Mouse (Mus musculus): ENCODE measurements at regions not wholly inside any gene's neighbourhood (a gene's known extent, or its start where the extent isn't known, plus 50 kb on each side); places are given as distances from the start of the nearest gene placed in this dataset.

DNA sequence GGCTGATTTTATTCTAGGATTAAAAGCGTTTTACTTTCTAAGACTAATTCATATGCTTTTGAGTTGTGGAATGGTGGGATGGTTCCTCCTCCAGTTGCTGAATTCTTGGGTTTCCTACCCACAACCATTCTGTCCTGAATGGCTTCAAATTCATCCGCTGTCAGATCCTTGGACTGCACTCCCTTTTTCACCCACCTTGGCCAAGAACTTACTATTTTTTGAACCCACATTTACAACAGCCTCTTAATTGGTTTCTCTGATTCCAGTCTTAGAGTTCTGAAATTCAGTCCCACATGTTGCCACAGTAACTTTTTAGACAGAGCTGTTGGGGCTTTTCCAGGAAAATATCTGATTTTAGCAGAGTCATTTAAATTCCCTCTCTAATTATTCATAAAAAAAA is 177.0 kb upstream of the Hs3st4 start:
- H3K27ac ChIP-seq (ENCODE audit: insufficient read depth, low read length), result no peak overlapping the region
- no peak overlapping the region for H3K9ac ChIP-seq (ENCODE audit: low read depth, poor library complexity, severe bottlenecking)
- H3K27me3 ChIP-seq (ENCODE audit: control insufficient read depth, insufficient read depth, low read length, poor library complexity, severe bottlenecking), result no peaks in the 10 kb centered on the region
- no peaks in the 10 kb centered on the region for H3K4me1 ChIP-seq (ENCODE audit: control insufficient read depth, insufficient read depth, low read length)
- no peak for TF ChIP-seq CTCF (IDR thresholded peaks at IDR 0.05; ENCODE audit: low read depth, low read length)
- no peak for TF ChIP-seq POLR2A (IDR thresholded peaks at IDR 0.05; ENCODE audit: insufficient read depth, low read length)
- no peaks in the 10 kb centered on the region for H3K9me3 ChIP-seq (replicated peaks; ENCODE audit: control insufficient read depth, insufficient read depth, low read length, poor library complexity, severe bottlenecking)
- no peak overlapping the region for H3K4me3 ChIP-seq (ENCODE audit: low read depth, low read length)
- H3K36me3 ChIP-seq (ENCODE audit: control insufficient read depth, insufficient read depth, low read length, poor library complexity, severe bottlenecking), result no peaks in the 10 kb centered on the region

GRCm38 (mm10) chr7:123823976-123824375 is 158.7 kb upstream of the Hs3st4 start:
- Histone ChIP-seq H3K36me3 (ENCODE audit: control insufficient read depth, insufficient read depth, low read length, poor library complexity, severe bottlenecking) (no peaks in the 10 kb centered on the region), H3K9ac (ENCODE audit: low read depth, poor library complexity, severe bottlenecking) (no peak overlapping the region), H3K27ac (ENCODE audit: insufficient read depth, low read length) (no peak overlapping the region), H3K9me3 (replicated peaks; ENCODE audit: control insufficient read depth, insufficient read depth, low read length, poor library complexity, severe bottlenecking) (no peaks in the 10 kb centered on the region), H3K4me1 (ENCODE audit: control insufficient read depth, insufficient read depth, low read length) (no peaks in the 10 kb centered on the region), H3K4me3 (ENCODE audit: low read depth, low read length) (no peak overlapping the region), H3K27me3 (ENCODE audit: control insufficient read depth, insufficient read depth, low read length, poor library complexity, severe bottlenecking) (no peaks in the 10 kb centered on the region; the same call in 1 of the 2 replicates)
- TF ChIP-seq POLR2A (IDR thresholded peaks at IDR 0.05; ENCODE audit: insufficient read depth, low read length), result no peak
- no peak for TF ChIP-seq CTCF (IDR thresholded peaks at IDR 0.05; ENCODE audit: low read depth, low read length)
- no peak for TF ChIP-seq EP300 (IDR thresholded peaks at IDR 0.05; ENCODE audit: insufficient read depth, low read depth, low read length)

DNA sequence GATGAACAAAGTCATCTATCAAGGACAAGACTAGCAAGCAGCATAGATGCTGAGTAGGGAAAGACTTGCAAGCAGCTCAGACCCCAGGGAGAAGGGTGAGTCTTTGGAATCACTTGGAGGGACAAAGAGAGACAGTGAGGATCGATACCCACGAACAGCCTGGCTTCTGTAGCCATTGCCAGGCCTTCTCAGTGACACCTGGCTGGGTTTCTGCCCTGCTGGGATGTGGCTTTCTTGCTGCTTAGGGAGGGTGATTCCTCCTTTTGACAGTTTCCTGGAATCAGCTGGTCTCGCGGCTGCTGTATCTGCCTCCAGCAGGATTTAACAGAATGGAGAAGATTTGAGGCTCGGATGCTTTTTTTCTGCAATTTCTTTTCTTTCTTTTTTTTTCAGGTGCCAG is 156.3 kb upstream of the Hs3st4 start:
- H3K27ac ChIP-seq (ENCODE audit: insufficient read depth, low read length), result no peak overlapping the region
- H3K9me3 ChIP-seq (replicated peaks; ENCODE audit: control insufficient read depth, insufficient read depth, low read length, poor library complexity, severe bottlenecking), result no peaks in the 10 kb centered on the region
- no peak overlapping the region for H3K4me3 ChIP-seq (ENCODE audit: low read depth, low read length)
- no peak overlapping the region for H3K9ac ChIP-seq (ENCODE audit: low read depth, poor library complexity, severe bottlenecking)
- no peak for TF ChIP-seq POLR2A (IDR thresholded peaks at IDR 0.05; ENCODE audit: insufficient read depth, low read length)
- TF ChIP-seq CTCF (IDR thresholded peaks at IDR 0.05; ENCODE audit: low read depth, low read length), result no peak
- no peak for TF ChIP-seq EP300 (IDR thresholded peaks at IDR 0.05; ENCODE audit: insufficient read depth, low read depth, low read length)
- H3K36me3 ChIP-seq (ENCODE audit: control insufficient read depth, insufficient read depth, low read length, poor library complexity, severe bottlenecking), result no peaks in the 10 kb centered on the region
- no peaks in the 10 kb centered on the region for H3K4me1 ChIP-seq (ENCODE audit: control insufficient read depth, insufficient read depth, low read length)
- no peaks in the 10 kb centered on the region; the same call in 1 of the 2 replicates for H3K27me3 ChIP-seq (ENCODE audit: control insufficient read depth, insufficient read depth, low read length, poor library complexity, severe bottlenecking)

DNA sequence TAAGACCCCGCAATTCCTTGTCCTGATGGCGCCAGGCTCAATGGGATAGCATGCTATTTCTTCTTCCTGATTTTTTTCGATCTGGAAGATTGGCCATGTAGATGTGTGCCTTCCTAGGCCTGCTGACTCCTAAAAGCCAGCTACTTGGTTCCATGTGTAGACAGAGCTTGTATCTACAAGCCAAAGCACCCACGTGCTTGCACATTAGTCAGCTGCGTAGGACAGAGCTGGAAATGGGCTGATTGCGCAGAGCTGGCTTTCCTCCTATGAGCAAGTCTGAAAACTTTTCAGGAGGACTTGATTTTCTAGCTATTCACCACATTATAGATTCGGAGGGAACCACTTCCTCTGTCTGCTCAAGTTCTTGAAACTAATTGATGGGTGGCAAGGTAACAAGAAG is 140.1 kb upstream of the Hs3st4 start:
- no peak for TF ChIP-seq CTCF (IDR thresholded peaks at IDR 0.05; ENCODE audit: low read depth, low read length)
- no peak for TF ChIP-seq POLR2A (IDR thresholded peaks at IDR 0.05; ENCODE audit: insufficient read depth, low read length)
- Histone ChIP-seq H3K27me3 (ENCODE audit: control insufficient read depth, insufficient read depth, low read length, poor library complexity, severe bottlenecking) (no peaks in the 10 kb centered on the region), H3K36me3 (ENCODE audit: control insufficient read depth, insufficient read depth, low read length, poor library complexity, severe bottlenecking) (no peaks in the 10 kb centered on the region), H3K4me1 (ENCODE audit: control insufficient read depth, insufficient read depth, low read length) (no peaks in the 10 kb centered on the region), H3K4me3 (ENCODE audit: low read depth, low read length) (no peak overlapping the region), H3K9me3 (replicated peaks; ENCODE audit: control insufficient read depth, insufficient read depth, low read length, poor library complexity, severe bottlenecking) (no peaks in the 10 kb centered on the region; the same call in 1 of the 2 replicates), H3K27ac (ENCODE audit: insufficient read depth, low read length) (no peak overlapping the region), H3K9ac (ENCODE audit: low read depth, poor library complexity, severe bottlenecking) (no peak overlapping the region)

GRCm38 (mm10) chr7:123847081-123847480 is 135.6 kb upstream of the Hs3st4 start:
- no peaks in the 10 kb centered on the region for H3K4me1 ChIP-seq (ENCODE audit: control insufficient read depth, insufficient read depth, low read length)
- TF ChIP-seq POLR2A (IDR thresholded peaks at IDR 0.05; ENCODE audit: insufficient read depth, low read length), result no peak
- TF ChIP-seq CTCF (IDR thresholded peaks at IDR 0.05; ENCODE audit: low read depth, low read length), result no peak
- no peak for TF ChIP-seq EP300 (IDR thresholded peaks at IDR 0.05; ENCODE audit: insufficient read depth, low read depth, low read length)
- H3K27me3 ChIP-seq (ENCODE audit: control insufficient read depth, insufficient read depth, low read length, poor library complexity, severe bottlenecking), result no peaks in the 10 kb centered on the region
- no peak overlapping the region for H3K27ac ChIP-seq (ENCODE audit: insufficient read depth, low read length)
- no peaks in the 10 kb centered on the region for H3K9me3 ChIP-seq (replicated peaks; ENCODE audit: control insufficient read depth, insufficient read depth, low read length, poor library complexity, severe bottlenecking)
- H3K36me3 ChIP-seq (ENCODE audit: control insufficient read depth, insufficient read depth, low read length, poor library complexity, severe bottlenecking), result no peaks in the 10 kb centered on the region
- H3K9ac ChIP-seq (ENCODE audit: low read depth, poor library complexity, severe bottlenecking), result no peak overlapping the region
- no peak overlapping the region for H3K4me3 ChIP-seq (ENCODE audit: low read depth, low read length)

DNA sequence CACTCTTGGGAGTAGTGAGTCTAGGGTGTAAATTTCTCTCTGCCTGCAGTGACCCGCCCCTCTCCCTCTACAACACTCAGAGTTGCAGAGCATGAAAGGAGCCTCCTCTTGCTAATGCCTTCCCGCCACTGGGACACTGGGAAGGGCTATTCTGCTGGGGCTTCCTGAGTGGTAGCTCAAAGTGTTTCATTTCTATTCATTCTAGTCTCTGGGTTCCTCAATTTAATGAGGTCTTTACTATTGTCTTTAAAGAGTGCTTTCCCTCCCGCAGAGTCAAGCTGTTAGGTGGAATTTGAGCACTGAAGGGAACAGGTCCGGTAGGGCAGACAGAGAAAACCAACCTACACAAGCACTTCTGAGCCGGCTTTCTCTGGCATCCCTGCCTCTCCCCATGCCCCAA is 134.0 kb upstream of the Hs3st4 start:
- no peak overlapping the region for H3K4me3 ChIP-seq (ENCODE audit: low read depth, low read length)
- TF ChIP-seq CTCF (IDR thresholded peaks at IDR 0.05; ENCODE audit: low read depth, low read length), result no peak
- no peak for TF ChIP-seq EP300 (IDR thresholded peaks at IDR 0.05; ENCODE audit: insufficient read depth, low read depth, low read length)
- no peak for TF ChIP-seq POLR2A (IDR thresholded peaks at IDR 0.05; ENCODE audit: insufficient read depth, low read length)
- no peak overlapping the region for H3K9ac ChIP-seq (ENCODE audit: low read depth, poor library complexity, severe bottlenecking)
- H3K36me3 ChIP-seq (ENCODE audit: control insufficient read depth, insufficient read depth, low read length, poor library complexity, severe bottlenecking), result no peaks in the 10 kb centered on the region
- H3K9me3 ChIP-seq (replicated peaks; ENCODE audit: control insufficient read depth, insufficient read depth, low read length, poor library complexity, severe bottlenecking), result no peaks in the 10 kb centered on the region
- H3K27me3 ChIP-seq (ENCODE audit: control insufficient read depth, insufficient read depth, low read length, poor library complexity, severe bottlenecking), result no peaks in the 10 kb centered on the region
- H3K4me1 ChIP-seq (ENCODE audit: control insufficient read depth, insufficient read depth, low read length), result no peaks in the 10 kb centered on the region
- H3K27ac ChIP-seq (ENCODE audit: insufficient read depth, low read length), result no peak overlapping the region
